Mouse (Mus musculus) E14TG2a.4 (cell line): ENCODE data around the gene Tjp2.

Experiments
- H3K27me3 ChIP-seq: 2 replicates; pipeline ENCODE4 v1.6.1; 2014; ENCODE audit warnings: low read length, control low read depth; ENCODE audit not compliant: insufficient read depth
- H3K36me3 ChIP-seq: 2 replicates; pipeline ENCODE4 v1.6.1; 2014; ENCODE audit warnings: low read length, control low read depth; ENCODE audit not compliant: insufficient read depth
- H3K4me1 ChIP-seq: replicated peaks from 2 replicates; pipeline ENCODE4 v1.6.1; 2014; ENCODE audit warnings: low read depth, low read length, control low read depth
- H3K4me3 ChIP-seq: replicated peaks from 2 replicates; pipeline ENCODE4 v1.5.1; 2014; ENCODE audit warnings: mild to moderate bottlenecking, low read length
- H3K9me3 ChIP-seq: 2 replicates; pipeline ENCODE4 v1.6.1; 2014; ENCODE audit warnings: low read length, control low read depth
- CTCF ChIP-seq: conservative IDR thresholded peaks from 2 replicates; pipeline ENCODE4 v1.5.1; 2014; ENCODE audit warnings: low read length
- NANOG ChIP-seq: IDR thresholded peaks from 2 replicates; pipeline ENCODE4 v1.6.1; 2014; ENCODE audit warnings: borderline replicate concordance, low read length, mixed read lengths
- POU5F1 ChIP-seq: IDR thresholded peaks from 2 replicates; pipeline ENCODE4 v1.6.1; 2014; ENCODE audit warnings: low read length, borderline replicate concordance

Tjp2 gene

GRCm38 (mm10) chr19:24137392-24137791 is 87.4 kb downstream of the Tjp2 start:
- H3K4me1 ChIP-seq: peaks cover 49% of the 10 kb centered on the region
- H3K27me3 ChIP-seq: no peaks in the 10 kb centered on the region
- no peaks in the 10 kb centered on the region for H3K9me3 ChIP-seq
- no peak overlapping the region for H3K4me3 ChIP-seq
- H3K36me3 ChIP-seq: peaks cover 87% of the 10 kb centered on the region
- TF ChIP-seq CTCF (no peak), POU5F1 (no peak), NANOG (no peak)

DNA sequence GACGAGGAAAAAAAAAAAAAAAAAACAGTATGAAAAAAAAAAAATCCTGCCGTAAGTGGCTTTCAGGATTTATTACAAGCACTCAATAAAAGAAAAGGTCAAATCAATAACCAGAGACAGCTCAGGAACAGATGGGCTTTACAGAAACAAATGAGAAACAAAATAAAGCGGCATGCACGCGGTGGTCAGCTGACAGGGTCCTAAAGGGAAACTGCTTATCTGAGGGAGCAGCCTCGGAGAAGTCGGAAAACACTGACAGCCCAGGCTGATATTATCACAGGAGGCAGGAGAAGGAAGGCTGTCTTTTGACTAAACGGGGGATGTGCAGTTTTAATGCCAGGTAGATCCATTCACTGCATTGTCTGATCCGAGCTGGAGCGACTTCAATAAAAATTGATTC is 89.8 kb downstream of the Tjp2 start:
- no peak overlapping the region for H3K4me3 ChIP-seq
- peaks cover 45% of the 10 kb centered on the region for H3K4me1 ChIP-seq
- no peak for TF ChIP-seq POU5F1
- no peak for TF ChIP-seq NANOG
- no peak for TF ChIP-seq CTCF
- H3K9me3 ChIP-seq: no peaks in the 10 kb centered on the region
- peaks cover 99% of the 10 kb centered on the region for H3K36me3 ChIP-seq
- no peaks in the 10 kb centered on the region for H3K27me3 ChIP-seq

DNA sequence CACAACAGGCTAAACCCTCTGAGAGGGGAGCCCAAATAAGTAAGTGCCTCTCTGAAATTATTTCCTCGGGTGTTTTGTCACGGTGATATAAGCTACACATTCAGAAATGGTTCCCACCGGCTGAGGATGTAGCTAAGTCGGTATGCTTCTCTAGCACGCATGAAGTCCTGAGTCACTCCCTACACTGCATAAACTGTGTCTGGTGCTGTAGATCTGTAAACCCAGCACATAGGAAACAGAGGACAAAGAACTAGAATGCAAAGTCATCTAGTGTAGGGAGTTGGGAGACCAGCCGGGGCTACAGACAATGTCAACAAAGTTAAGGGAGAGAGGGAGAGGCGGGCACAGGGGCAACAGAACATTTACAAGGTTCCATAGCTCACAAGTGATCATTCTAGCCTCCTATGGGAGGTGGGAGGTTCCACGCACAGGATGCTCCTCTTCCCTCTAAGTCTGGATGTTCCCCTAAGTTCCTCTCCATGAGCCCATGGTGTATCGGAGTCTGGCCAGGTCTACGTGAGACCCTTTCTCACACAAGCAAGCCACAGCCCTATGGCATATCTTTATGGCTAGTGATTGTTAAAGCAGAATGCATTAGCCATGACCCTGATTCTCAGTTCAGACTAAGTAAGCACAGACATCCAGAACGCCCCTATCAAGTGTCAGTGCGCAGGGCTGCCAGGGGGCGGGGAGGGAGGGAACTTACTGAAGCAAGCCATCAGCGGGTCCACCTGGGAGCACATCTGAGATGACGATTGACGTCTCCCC is 90.5 kb downstream of the Tjp2 start:
- H3K27me3 ChIP-seq: no peaks in the 10 kb centered on the region
- peaks cover 100% of the 10 kb centered on the region for H3K36me3 ChIP-seq
- TF ChIP-seq POU5F1 (no peak), CTCF (no peak), NANOG (no peak)
- H3K4me3 ChIP-seq: no peak overlapping the region
- H3K4me1 ChIP-seq: peaks cover 44% of the 10 kb centered on the region
- no peaks in the 10 kb centered on the region for H3K9me3 ChIP-seq

GRCm38 (mm10) chr19:24123534-24124290 is 101.1 kb downstream of the Tjp2 start:
- Histone ChIP-seq H3K4me3 (no peak overlapping the region), H3K36me3 (peaks cover 100% of the 10 kb centered on the region), H3K9me3 (no peaks in the 10 kb centered on the region), H3K27me3 (no peaks in the 10 kb centered on the region), H3K4me1 (peaks cover 30% of the 10 kb centered on the region)
- TF ChIP-seq NANOG (no peak), CTCF (no peak), POU5F1 (no peak)

- no peaks in the 10 kb centered on the region for H3K27me3 ChIP-seq
These were observed 101.7 kb downstream of the Tjp2 start for GRCm38 (mm10) chr19:24123087-24123486.

GRCm38 (mm10) chr19:24122647-24123046 is 102.2 kb downstream of the Tjp2 start:
- no peak for TF ChIP-seq POU5F1
- no peak for TF ChIP-seq NANOG
- no peak for TF ChIP-seq CTCF
- no peak overlapping the region for H3K4me3 ChIP-seq

More at GRCm38 (mm10) chr19:24123087-24123486, 101.7 kb downstream of the Tjp2 start:
- H3K4me3 ChIP-seq: no peak overlapping the region
- no peaks in the 10 kb centered on the region for H3K9me3 ChIP-seq
- peaks cover 100% of the 10 kb centered on the region for H3K36me3 ChIP-seq
- TF ChIP-seq NANOG (no peak), CTCF (no peak), POU5F1 (no peak)
- peaks cover 31% of the 10 kb centered on the region for H3K4me1 ChIP-seq

DNA sequence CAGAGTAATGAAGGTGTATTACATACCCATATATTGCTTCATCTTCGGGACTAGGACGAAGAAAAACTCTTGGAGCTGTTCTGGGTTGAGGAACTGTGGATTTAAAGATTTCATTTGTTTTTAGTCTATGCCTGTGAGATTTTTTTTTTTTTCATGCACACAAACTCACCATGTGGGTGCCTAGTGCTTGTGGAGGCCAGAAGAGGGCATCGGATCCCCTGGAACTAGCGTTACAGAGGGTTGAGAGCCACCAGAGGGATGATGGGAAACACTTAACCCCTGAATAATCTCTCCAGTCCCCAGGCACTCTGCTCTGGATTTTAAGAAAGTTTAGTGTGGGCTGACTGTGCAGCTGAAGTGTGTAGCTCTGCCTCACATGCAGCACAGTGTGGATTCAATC is 104.0 kb downstream of the Tjp2 start:
- Histone ChIP-seq H3K36me3 (peaks cover 95% of the 10 kb centered on the region), H3K4me3 (no peak overlapping the region), H3K4me1 (peaks cover 31% of the 10 kb centered on the region), H3K27me3 (no peaks in the 10 kb centered on the region), H3K9me3 (no peaks in the 10 kb centered on the region)
- no peak for TF ChIP-seq POU5F1
- no peak for TF ChIP-seq CTCF
- no peak for TF ChIP-seq NANOG

More at GRCm38 (mm10) chr19:24122647-24123046, 102.2 kb downstream of the Tjp2 start:
- Histone ChIP-seq H3K36me3 (peaks cover 100% of the 10 kb centered on the region), H3K4me1 (peaks cover 31% of the 10 kb centered on the region), H3K27me3 (no peaks in the 10 kb centered on the region), H3K9me3 (no peaks in the 10 kb centered on the region)

DNA sequence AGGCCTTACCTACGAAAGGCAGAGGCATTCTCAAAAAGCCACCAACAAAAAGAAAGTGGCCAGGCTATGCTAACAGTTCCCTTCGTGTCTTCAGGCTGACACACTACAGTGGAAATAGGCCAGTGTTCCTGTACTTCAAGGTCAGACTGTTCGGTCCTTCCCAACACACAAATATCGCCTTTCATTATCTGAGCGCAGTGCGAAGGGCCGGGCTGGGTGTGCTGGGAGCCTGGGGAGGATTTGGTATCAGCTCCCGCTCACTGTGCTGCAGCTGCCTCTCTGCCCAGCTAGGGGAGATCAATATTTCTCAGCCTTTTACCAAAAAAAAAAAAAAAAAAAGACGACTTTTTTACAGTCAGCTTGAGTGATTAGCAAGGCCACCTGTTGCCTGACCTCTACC is 106.1 kb downstream of the Tjp2 start:
- H3K4me3 ChIP-seq: no peak overlapping the region
- peaks cover 22% of the 10 kb centered on the region for H3K4me1 ChIP-seq
- H3K27me3 ChIP-seq: no peaks in the 10 kb centered on the region
- no peak for TF ChIP-seq CTCF
- no peak for TF ChIP-seq NANOG
- TF ChIP-seq POU5F1: no peak
- peaks cover 95% of the 10 kb centered on the region for H3K36me3 ChIP-seq
- no peaks in the 10 kb centered on the region for H3K9me3 ChIP-seq

DNA sequence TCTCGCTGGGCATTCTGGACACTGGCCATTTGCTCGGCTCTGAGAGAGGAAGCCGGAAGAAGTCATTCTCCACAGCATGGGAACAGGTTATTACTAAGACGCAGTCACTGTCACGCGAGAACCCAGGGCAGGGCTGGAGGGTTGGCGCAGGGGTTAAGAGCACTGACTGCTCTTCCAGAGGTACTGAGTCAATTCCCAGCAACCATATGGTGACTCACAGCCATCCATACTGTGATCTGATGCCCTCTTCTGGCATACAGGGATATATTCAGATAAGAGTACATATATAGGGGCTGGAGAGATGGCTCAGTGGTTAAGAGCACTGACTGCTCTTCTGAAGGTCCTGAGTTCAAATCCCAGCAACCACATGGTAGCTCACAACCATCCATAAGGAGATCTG is 113.2 kb downstream of the Tjp2 start:
- TF ChIP-seq POU5F1: no peak
- no peak for TF ChIP-seq CTCF
- no peak for TF ChIP-seq NANOG
- peak overlapping the region; percentile 45 for H3K4me3 ChIP-seq
- H3K27me3 ChIP-seq: no peaks in the 10 kb centered on the region
- peaks cover 11% of the 10 kb centered on the region for H3K4me1 ChIP-seq
- peaks cover 97% of the 10 kb centered on the region for H3K36me3 ChIP-seq
- H3K9me3 ChIP-seq: no peaks in the 10 kb centered on the region
